8 mouse cellular contexts compared by ENCODE assay signal in the genomic region with DNA sequence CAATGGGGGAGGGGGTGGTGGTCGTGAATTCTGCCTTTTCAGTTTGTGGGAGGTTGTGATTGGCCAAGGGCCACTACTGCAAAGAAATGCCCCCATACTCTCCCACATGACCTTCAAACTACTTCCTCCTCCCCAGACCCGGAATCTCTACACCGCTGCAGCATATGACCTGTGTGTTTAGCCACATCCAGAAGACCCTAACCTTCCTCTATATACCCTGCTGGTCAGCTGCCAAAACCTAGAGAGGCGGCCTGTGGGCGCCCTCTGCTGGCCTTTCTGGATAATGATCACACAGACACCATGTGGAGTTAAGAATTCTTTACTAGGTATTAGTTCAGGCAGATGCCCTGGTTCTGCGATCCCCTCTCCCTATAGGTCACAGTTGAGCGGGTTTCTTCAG. TPM values are rescaled to one million over a fixed set of nuclear protein-coding genes. Genes with fewer than 3 reads are reported as not detected.
DNase-seq lines count a peak whose midpoint lies in the region; ATAC-seq and TF ChIP-seq lines count a peak whose summit lies in the region.
"Had no signal": no experiment of that assay in that cellular context is flagged by ENCODE, and none has a peak within 500 bp of the region (broad histone marks: within the 10 kb centered on the region; RNA-seq: fewer than 3 reads in every experiment).

No protein-coding gene starts in this region.

- peaks cover 44% of the 10 kb centered on the region for H3K36me3 ChIP-seq in E14TG2a.4 (ENCODE audit: insufficient read depth, low read length)
- peaks cover 36% of the 10 kb centered on the region for H3K36me3 ChIP-seq in embryonic facial prominence, embryonic 14.5 days (ENCODE audit: control insufficient read depth, insufficient read depth, low read length)

- H3K9ac ChIP-seq in embryonic facial prominence, embryonic 14.5 days (ENCODE audit: low read depth, low read length) = no peak overlapping the region

- peaks cover 5% of the 10 kb centered on the region; the same call in 1 of the 2 replicates for H3K4me1 ChIP-seq in E14TG2a.4 (replicated peaks; ENCODE audit: low read depth, low read length)
- H3K4me1 ChIP-seq in embryonic facial prominence, embryonic 14.5 days (ENCODE audit: control insufficient read depth, insufficient read depth, low read length) = peaks cover 10% of the 10 kb centered on the region

- no peak overlapping the region for H3K4me2 ChIP-seq in embryonic facial prominence, embryonic 14.5 days (ENCODE audit: low read depth, low read length)

- no peak overlapping the region for H3K4me3 ChIP-seq in E14TG2a.4 (replicated peaks; ENCODE audit: low read length)
- H3K4me3 ChIP-seq in embryonic facial prominence, embryonic 14.5 days (ENCODE audit: low read depth, low read length) = no peak overlapping the region

- peak; percentile 42 to 75 for DNase-seq in adrenal gland, adult (ENCODE audit: inconsistent age in 2 of 2, low spot score in 1 of 2)
- peak; percentile 41 for DNase-seq in embryonic facial prominence, embryonic 14.5 days (ENCODE audit: low spot score)
- DNase-seq in heart, postnatal 4 days = peak; percentile 70
- DNase-seq in kidney, postnatal 36 days = peak; percentile 42 to 79
- DNase-seq in lung, postnatal 4 days = peak; percentile 44 to 51
- peak; percentile 56 to 70 for DNase-seq in right cerebral cortex, adult 2 months (ENCODE audit: low spot score in 2 of 2)

- H3K27ac ChIP-seq in embryonic facial prominence, embryonic 14.5 days (replicated peaks; ENCODE audit: low read depth, low read length) = no peak overlapping the region

- TF ChIP-seq CTCF in E14TG2a.4 (conservative IDR thresholded peaks at IDR 0.05; ENCODE audit: low read length) = peak; percentile 40

- 0 out of 2 replicates have a peak, but pooled peaks have one; percentile 20 for ATAC-seq in embryonic facial prominence, embryonic 14.5 days (ENCODE audit: low read depth)

- WGBS in embryonic facial prominence, embryonic 14.5 days = 35% methylated on average over 6 of the region's 7 CpGs

- no peaks in the 10 kb centered on the region for H3K27me3 ChIP-seq in E14TG2a.4 (ENCODE audit: insufficient read depth, low read length)
- no peaks in the 10 kb centered on the region for H3K27me3 ChIP-seq in embryonic facial prominence, embryonic 14.5 days (replicated peaks; ENCODE audit: control insufficient read depth, insufficient read depth, low read length)

- H3K9me3 ChIP-seq in E14TG2a.4 (ENCODE audit: low read length) = peaks cover 25% of the 10 kb centered on the region
- 0 out of 2 replicates have a peak, but pooled peaks cover under 1% of the 10 kb centered on the region for H3K9me3 ChIP-seq in embryonic facial prominence, embryonic 14.5 days (ENCODE audit: control insufficient read depth, low read length)

RNA-seq across cellular contexts. Expression of a gene that starts 26.9 kb away (rescaled TPM):
- polyA plus RNA-seq in embryonic facial prominence, embryonic 14.5 days (2014; fragmentation: Nextera tagmentation; extraction: Ambion mirVana) = 190 and 218 TPM in 2 replicates
- total RNA-seq in heart, postnatal 4 days (2021) = 10 to 100 TPM; 11.2 to 13.9 TPM

RNA-seq across cellular contexts. Expression of a gene that starts 32.6 kb away (rescaled TPM):
- polyA plus RNA-seq in embryonic facial prominence, embryonic 14.5 days (2014; fragmentation: Nextera tagmentation; extraction: Ambion mirVana) = 7.2 and 8.2 TPM in 2 replicates
- 100 to 1,000 TPM; 203 to 271 TPM for total RNA-seq in heart, postnatal 4 days (2021)
- total RNA-seq: neutrophil, adult 5-6 weeks had no signal
